Mouse (Mus musculus) CH12.LX (cell line): ENCODE measurements around the gene Tmem140. TPM values are rescaled to one million over a fixed set of nuclear protein-coding genes. Genes with fewer than 3 reads are reported as not detected.

ENCODE experiments used
- DNase-seq: peaks from one replicate; pipeline ENCODE4 v3.0.0-alpha.2; 2013; ENCODE audit errors: extremely low read depth
- H3K27ac ChIP-seq: 2 replicates; pipeline ENCODE4 v1.5.1; 2012; ENCODE audit warnings: low read depth, mild to moderate bottlenecking, control low read depth, moderate library complexity; ENCODE audit not compliant: insufficient read depth
- H3K27me3 ChIP-seq: replicated peaks from 2 replicates; pipeline ENCODE3; 2012; ENCODE audit warnings: inconsistent platforms
- H3K36me3 ChIP-seq, 2 experiments: replicated peaks in 1 of 2; 2 replicates each; pipeline versions ENCODE3 to v1.6.1; 2012; ENCODE audit warnings: inconsistent platforms in 1 of 2, low read length in 1 of 2, mild to moderate bottlenecking in 1 of 2, mixed read lengths in 1 of 2, moderate library complexity in 1 of 2; ENCODE audit not compliant: control insufficient read depth in 1 of 2, insufficient read depth in 1 of 2
- H3K4me1 ChIP-seq, 2 experiments: 2 replicates each; pipeline ENCODE4 v1.6.1; 2012; ENCODE audit warnings: inconsistent platforms in 1 of 2, moderate library complexity in 1 of 2; ENCODE audit not compliant: insufficient read depth in 2 of 2, control insufficient read depth in 1 of 2
- H3K4me2 ChIP-seq: 2 replicates; pipeline ENCODE4 v1.6.1; 2012; ENCODE audit warnings: low read depth, mild to moderate bottlenecking, control low read depth; ENCODE audit not compliant: poor library complexity, insufficient read depth, severe bottlenecking
- H3K4me3 ChIP-seq, 3 experiments: fragments of 150-350 bp in 1 of 3; sonication (generic) in 1 of 3; replicated peaks in 1 of 3; 2 replicates each; pipeline versions ENCODE3 to v1.5.1; 2011 to 2012; ENCODE audit warnings: low read depth in 2 of 3, low read length in 2 of 3, mild to moderate bottlenecking in 2 of 3, moderate library complexity in 2 of 3, control low read depth in 1 of 3, improper control_type of control experiment in 1 of 3, inconsistent platforms in 1 of 3, mixed read lengths in 1 of 3; ENCODE audit not compliant: poor library complexity in 1 of 3
- H3K79me2 ChIP-seq: replicated peaks from 2 replicates; pipeline ENCODE4 v1.6.1; 2012; ENCODE audit warnings: mild to moderate bottlenecking, moderate library complexity; ENCODE audit not compliant: control insufficient read depth, poor library complexity, insufficient read depth, severe bottlenecking; ENCODE audit errors: extremely low read depth
- H3K9ac ChIP-seq: 2 replicates; pipeline ENCODE4 v1.6.1; 2012; ENCODE audit warnings: low read depth, mild to moderate bottlenecking, control low read depth, moderate library complexity; ENCODE audit not compliant: insufficient read depth
- H3K9me3 ChIP-seq: replicated peaks from 2 replicates; pipeline ENCODE3; 2012; ENCODE audit warnings: low read length, inconsistent platforms, mixed read lengths
- BHLHE40 ChIP-seq: IDR thresholded peaks from 2 replicates; pipeline ENCODE4 v1.6.1; 2011; ENCODE audit warnings: mild to moderate bottlenecking, low read depth, low read length, improper control_type of control experiment
- CHD1 ChIP-seq: IDR thresholded peaks from 2 replicates; pipeline ENCODE4 v1.6.1; 2012; ENCODE audit warnings: low read depth, low read length, improper control_type of control experiment, inconsistent platforms
- CHD2 ChIP-seq: IDR thresholded peaks from 2 replicates; pipeline ENCODE4 v1.6.1; 2011; ENCODE audit warnings: low read length, improper control_type of control experiment
- CTCF ChIP-seq, 2 experiments: IDR thresholded peaks in 1 of 2; conservative IDR thresholded peaks in 1 of 2; 2 replicates each; pipeline ENCODE4 v1.5.1; 2011 to 2012; ENCODE audit warnings: low read depth in 2 of 2, low read length in 2 of 2, improper control_type of control experiment in 1 of 2, inconsistent platforms in 1 of 2, mild to moderate bottlenecking in 1 of 2, moderate library complexity in 1 of 2
- ELF1 ChIP-seq: IDR thresholded peaks from 2 replicates; pipeline ENCODE4 v1.6.1; 2014; ENCODE audit warnings: low read depth, mild to moderate bottlenecking, inconsistent platforms, low read length, improper control_type of control experiment
- IRF4 ChIP-seq: IDR thresholded peaks from 2 replicates; pipeline ENCODE4 v1.6.1; 2014; ENCODE audit warnings: low read depth, mild to moderate bottlenecking, inconsistent platforms, low read length, improper control_type of control experiment
- JUN ChIP-seq: IDR thresholded peaks from 2 replicates; pipeline ENCODE4 v1.6.1; 2011; ENCODE audit warnings: low read depth, mild to moderate bottlenecking, low read length, improper control_type of control experiment, moderate library complexity; ENCODE audit not compliant: insufficient read depth
- JUND ChIP-seq: conservative IDR thresholded peaks from 2 replicates; pipeline ENCODE4 v1.6.1; 2011; ENCODE audit warnings: low read depth, low read length, improper control_type of control experiment
- KAT2A ChIP-seq: IDR thresholded peaks from 2 replicates; pipeline ENCODE4 v1.6.1; 2012; ENCODE audit warnings: low read length, improper control_type of control experiment, inconsistent platforms; ENCODE audit not compliant: insufficient replicate concordance
- MAFK ChIP-seq: IDR thresholded peaks from 2 replicates; pipeline ENCODE4 v1.6.1; 2011; ENCODE audit warnings: low read length, improper control_type of control experiment; ENCODE audit not compliant: insufficient replicate concordance
- MAZ ChIP-seq: IDR thresholded peaks from 2 replicates; pipeline ENCODE4 v1.6.1; 2012; ENCODE audit warnings: low read depth, mild to moderate bottlenecking, inconsistent platforms, low read length, improper control_type of control experiment, moderate library complexity
- MYC ChIP-seq: IDR thresholded peaks from 2 replicates; pipeline ENCODE4 v1.6.1; 2011; ENCODE audit warnings: low read depth, mild to moderate bottlenecking, improper control_type of control experiment, low read length
- POLR2A ChIP-seq: IDR thresholded peaks from 2 replicates; pipeline ENCODE4 v1.6.1; 2011; ENCODE audit warnings: low read depth, mild to moderate bottlenecking, improper control_type of control experiment, low read length
- RAD21 ChIP-seq: IDR thresholded peaks from 2 replicates; pipeline ENCODE4 v1.6.1; 2011; ENCODE audit warnings: low read depth, mild to moderate bottlenecking, low read length, improper control_type of control experiment, moderate library complexity
- SIN3A ChIP-seq: IDR thresholded peaks from 2 replicates; pipeline ENCODE4 v1.6.1; 2012; ENCODE audit warnings: low read length, improper control_type of control experiment, inconsistent platforms
- TBP ChIP-seq: conservative IDR thresholded peaks from 2 replicates; pipeline ENCODE4 v1.6.1; 2011; ENCODE audit warnings: low read depth, low read length, improper control_type of control experiment
- TCF12 ChIP-seq: IDR thresholded peaks from 2 replicates; pipeline ENCODE4 v1.6.1; 2014; ENCODE audit warnings: low read depth, mild to moderate bottlenecking, inconsistent platforms, low read length, improper control_type of control experiment
- USF1 ChIP-seq: IDR thresholded peaks from 2 replicates; pipeline ENCODE4 v1.6.1; 2014; ENCODE audit warnings: low read depth, mild to moderate bottlenecking, inconsistent platforms, low read length, improper control_type of control experiment
- USF2 ChIP-seq: conservative IDR thresholded peaks from 2 replicates; pipeline ENCODE4 v1.6.1; 2011; ENCODE audit warnings: low read depth, low read length, improper control_type of control experiment
- ZKSCAN1 ChIP-seq: IDR thresholded peaks from 2 replicates; pipeline ENCODE4 v1.6.1; 2012; ENCODE audit warnings: low read depth, inconsistent platforms, low read length, improper control_type of control experiment, borderline replicate concordance
- ZNF384 ChIP-seq: IDR thresholded peaks from 2 replicates; pipeline ENCODE4 v1.6.1; 2012; ENCODE audit warnings: low read depth, low read length, improper control_type of control experiment, inconsistent platforms
- dilution Hi-C: fragments of 300-500 bp; cut with MboI; formaldehyde crosslinking; loops from 2 replicates; pipeline ENCODE4 v1.14.3; 2020; ENCODE audit warnings: low sequenced_read_pairs; ENCODE audit not compliant: extremely low pct_unique_long_range_greater_than_20kb, extremely low pct_ligation_motif_present
- in situ Hi-C: fragments of 300-500 bp; cut with MboI; formaldehyde crosslinking; loops from 3 replicates; pipeline ENCODE4 v1.14.3; 2019; ENCODE audit warnings: low sequenced_read_pairs, low pct_ligation_motif_present, low pct_unique_long_range_greater_than_20kb, mixed read lengths
- polyA plus RNA-seq: library from polyadenylated mRNA; unstranded; fragments of >175 nt; gene quantifications from 2 replicates; pipeline ENCODE4 v1.2.1, GENCODE M21; 2012; ENCODE audit warnings: low read depth; ENCODE audit not compliant: insufficient read length
- total RNA-seq, 2 experiments: library from RNA; depleted of rRNA; stranded (reverse); fragments of 300-350 nt in 1 of 2; fragments of >200 nt in 1 of 2; gene quantifications; 2 replicates each; pipeline ENCODE4 v1.2.3; 2012 to 2014

The Tmem140 gene
- total and polyA plus RNA-seq, 3 experiments: 1.2 to 3.6 (median 2.8) TPM

- H3K79me2 ChIP-seq: peaks cover 6% of the 10 kb centered on the region
- H3K27me3 ChIP-seq: no peaks in the 10 kb centered on the region
- no peaks in the 10 kb centered on the region for H3K9me3 ChIP-seq
- TF ChIP-seq CHD1 (no peak), TBP (no peak), ELF1 (no peak), ZKSCAN1 (no peak), USF2 (no peak), MAZ (no peak), BHLHE40 (no peak), CTCF (conservative IDR thresholded peaks at IDR 0.05 in 1 of 2, IDR thresholded peaks at IDR 0.05 in 1 of 2; ENCODE audit: low read depth in 2 of 2, low read length in 2 of 2) (no peak), KAT2A (no peak), POLR2A (no peak), RAD21 (no peak), SIN3A (no peak), USF1 (no peak), TCF12 (no peak), JUND (no peak)
- in situ Hi-C loops: no loop called here
- dilution Hi-C loops: no loop called here
- H3K27ac ChIP-seq: no peak overlapping the region
- no peak overlapping the region for H3K4me3 ChIP-seq
- H3K36me3 ChIP-seq: peaks cover 31 to 63% of the 10 kb centered on the region in 2 experiments
- no peak for DNase-seq
- H3K4me1 ChIP-seq: peaks cover 1 to 38% of the 10 kb centered on the region in 2 experiments; a peak in 3 of 4 replicates
- H3K4me2 ChIP-seq: no peak overlapping the region
- no peak overlapping the region for H3K9ac ChIP-seq
Measured at GRCm38 (mm10) chr6:34907696-34908260, 44.8 kb downstream of the Tmem140 start.

GRCm38 (mm10) chr6:34909631-34910345, 46.8 kb downstream of the Tmem140 start:
- H3K4me2 ChIP-seq: peak overlapping the region; percentile 79
- TF ChIP-seq JUN (no peak), TBP (no peak), ZNF384 (no peak), MAFK (no peak), IRF4 (0 out of 2 replicates have a peak, but pooled peaks have one; percentile 19), CHD2 (no peak), MYC (no peak), MAZ (no peak)
- peak overlapping the region; percentile 46 for H3K9ac ChIP-seq
- peaks cover 27 to 43% of the 10 kb centered on the region in 2 experiments for H3K36me3 ChIP-seq
- in situ Hi-C loops: no loop called here
- peaks cover 0 to 31% of the 10 kb centered on the region in 2 experiments; a peak in 2 of 4 replicates for H3K4me1 ChIP-seq
- H3K27me3 ChIP-seq: no peaks in the 10 kb centered on the region
- DNase-seq: no peak
- H3K9me3 ChIP-seq: no peaks in the 10 kb centered on the region
- H3K27ac ChIP-seq: no peak overlapping the region
- peaks cover 6% of the 10 kb centered on the region for H3K79me2 ChIP-seq
- dilution Hi-C loops: no loop called here
- H3K4me3 ChIP-seq: peak overlapping the region; percentile 64 to 97 (median 82)
